Mouse (Mus musculus) intestine, embryonic 15.5 days (tissue): Measurements from ENCODE around the gene Itgb6. TPM values are rescaled to one million over a fixed set of nuclear protein-coding genes. Genes with fewer than 3 reads are reported as not detected.
A peak's percentile ranks its signal among the peaks of the same experiment; 100 is the strongest.

Experiments
- ATAC-seq: fragments of 200-750 bp; cut with Nextera tagmentation; 2 replicates; pipeline ENCODE4 v1.8.0; 2017; ENCODE audit warnings: moderate TSS enrichment, moderate library complexity
- H3K27ac ChIP-seq: fragments of 300-500 bp; sonication (generic); 2 replicates; pipeline ENCODE4 v1.5.1; 2015; ENCODE audit warnings: mild to moderate bottlenecking, inconsistent platforms
- H3K27me3 ChIP-seq: fragments of 300-500 bp; sonication (generic); replicated peaks from 2 replicates; pipeline ENCODE4 v1.6.1; 2015; ENCODE audit warnings: inconsistent platforms
- H3K36me3 ChIP-seq: fragments of 300-500 bp; sonication (generic); 2 replicates; pipeline ENCODE4 v1.6.1; 2015; ENCODE audit warnings: inconsistent platforms
- H3K4me1 ChIP-seq: fragments of 300-500 bp; sonication (generic); replicated peaks from 2 replicates; pipeline ENCODE4 v1.6.1; 2015; ENCODE audit warnings: inconsistent platforms
- H3K4me2 ChIP-seq: fragments of 300-500 bp; sonication (generic); replicated peaks from 2 replicates; pipeline ENCODE4 v1.6.1; 2015; ENCODE audit warnings: mild to moderate bottlenecking, inconsistent platforms
- H3K4me3 ChIP-seq: fragments of 300-500 bp; sonication (generic); replicated peaks from 2 replicates; pipeline ENCODE4 v1.5.1; 2015; ENCODE audit warnings: inconsistent platforms
- H3K9ac ChIP-seq: fragments of 300-500 bp; sonication (generic); 2 replicates; pipeline ENCODE4 v1.6.1; 2015; ENCODE audit warnings: inconsistent platforms
- H3K9me3 ChIP-seq: fragments of 300-500 bp; sonication (generic); 2 replicates; pipeline ENCODE4 v1.6.1; 2016; ENCODE audit warnings: inconsistent platforms
- WGBS: fragments of 180-500 bp; shearing (Covaris S2); methylation state at CpG from one replicate; pipeline ENCODE4 v1.1.7; 2015; 5-methylcytosine and 5-hydroxymethylcytosine counted together
- polyA plus RNA-seq: library from polyadenylated mRNA; unstranded; fragments of >200 nt; fragmentation: Nextera tagmentation; extraction: Ambion mirVana; gene quantifications from 2 replicates; pipeline ENCODE4 v1.2.1, GENCODE M21; 2015

The Itgb6 gene
- polyA plus RNA-seq, 1 experiment from 2014 or later, result 9.0 TPM

DNA sequence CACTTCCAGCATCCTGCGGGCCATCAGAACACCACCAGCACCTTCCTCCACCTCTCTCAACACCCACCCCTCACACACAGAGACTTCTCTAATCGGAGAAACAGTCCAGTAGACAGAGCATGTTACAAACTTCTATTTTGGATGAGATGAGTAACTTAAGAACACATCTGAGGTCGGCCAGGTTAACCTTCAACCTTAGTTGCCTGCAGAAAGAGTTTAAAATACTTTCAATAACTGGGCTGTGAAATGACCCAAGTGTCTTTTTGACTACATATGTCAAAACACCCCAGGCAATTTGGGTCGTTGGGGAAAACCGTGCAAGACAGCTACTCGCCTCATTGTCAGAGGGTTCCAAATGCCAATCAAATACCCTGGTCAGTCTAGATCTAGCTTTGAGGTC is 10.0 kb downstream of the Itgb6 start:
- no peak overlapping the region for H3K27ac ChIP-seq
- WGBS, result 78% methylated on average over 6 of the region's 6 CpGs
- H3K9ac ChIP-seq, result no peak overlapping the region
- H3K4me1 ChIP-seq, result peaks cover 8% of the 10 kb centered on the region; the same call in 1 of the 2 replicates
- H3K9me3 ChIP-seq, result no peaks in the 10 kb centered on the region
- no peak overlapping the region for H3K4me3 ChIP-seq
- no peaks in the 10 kb centered on the region for H3K27me3 ChIP-seq
- no peaks in the 10 kb centered on the region for H3K36me3 ChIP-seq
- no peak for ATAC-seq
- no peak overlapping the region for H3K4me2 ChIP-seq

DNA sequence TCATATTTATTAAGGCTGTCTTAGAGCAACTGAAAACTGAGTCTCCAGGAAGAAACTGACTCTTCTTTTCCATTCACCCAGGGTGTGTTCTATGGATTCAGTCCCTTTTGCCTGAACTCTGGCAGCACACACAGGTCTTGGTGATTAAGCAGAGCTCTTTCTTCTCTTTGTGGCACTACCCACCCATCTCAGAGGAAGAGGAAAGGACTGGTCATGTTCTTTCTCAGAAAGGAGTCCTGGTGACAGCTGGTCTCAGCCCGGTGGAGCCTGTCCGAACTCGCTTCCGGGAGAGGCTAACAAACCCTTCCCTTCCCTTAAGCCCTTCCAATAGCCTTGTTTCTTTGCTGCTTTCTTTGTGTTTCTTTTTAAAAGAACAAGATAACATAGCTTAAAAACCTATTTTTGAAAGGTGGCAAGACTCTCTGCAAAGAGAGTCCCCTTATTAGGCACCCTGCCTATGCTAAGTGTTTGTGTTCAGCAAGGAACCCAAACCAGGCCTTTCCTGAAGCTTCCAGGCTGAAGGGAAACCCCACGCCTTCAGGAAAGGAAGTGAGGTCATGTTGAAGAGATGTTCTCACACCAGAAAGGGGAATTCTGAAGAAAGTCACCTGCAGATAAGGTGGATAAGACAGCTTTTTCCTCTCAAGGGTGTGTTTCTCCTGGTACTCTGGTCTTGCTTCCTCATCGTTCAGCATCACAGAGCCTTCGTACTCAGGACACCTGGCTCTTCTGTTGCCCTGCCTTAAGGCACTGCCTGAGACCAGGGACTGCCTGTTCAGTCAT is 11.2 kb downstream of the Itgb6 start:
- no peak for ATAC-seq
- H3K9ac ChIP-seq, result no peak overlapping the region
- H3K9me3 ChIP-seq, result no peaks in the 10 kb centered on the region
- H3K4me2 ChIP-seq, result no peak overlapping the region
- no peak overlapping the region for H3K4me3 ChIP-seq
- no peak overlapping the region for H3K27ac ChIP-seq
- no peaks in the 10 kb centered on the region for H3K36me3 ChIP-seq
- 75% methylated on average over 7 of the region's 7 CpGs for WGBS
- peaks cover 4% of the 10 kb centered on the region; the same call in 1 of the 2 replicates for H3K4me1 ChIP-seq
- H3K27me3 ChIP-seq, result no peaks in the 10 kb centered on the region

DNA sequence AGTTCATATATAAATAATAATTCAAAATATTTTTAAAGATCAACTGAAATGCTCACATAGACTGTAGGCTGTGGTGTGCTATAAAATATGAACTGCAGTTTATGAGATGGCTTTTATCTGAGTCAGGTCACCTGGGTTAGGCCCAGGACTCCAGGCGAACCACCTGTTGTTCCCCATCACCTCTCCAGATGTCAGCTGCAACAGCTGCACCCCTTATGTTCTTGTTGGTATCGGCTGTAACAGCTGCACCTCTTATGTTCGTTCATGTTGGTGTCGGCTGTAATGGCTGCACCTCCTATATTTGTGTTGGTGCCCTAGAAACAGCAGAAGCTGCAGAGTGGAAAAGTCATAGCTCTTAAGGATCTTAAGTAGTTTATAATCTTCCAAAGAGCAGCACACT is 12.1 kb downstream of the Itgb6 start:
- Histone ChIP-seq H3K4me2 (no peak overlapping the region), H3K36me3 (no peaks in the 10 kb centered on the region), H3K27ac (no peak overlapping the region), H3K9ac (no peak overlapping the region), H3K27me3 (no peaks in the 10 kb centered on the region), H3K4me3 (no peak overlapping the region), H3K9me3 (no peaks in the 10 kb centered on the region), H3K4me1 (peaks cover 4% of the 10 kb centered on the region; the same call in 1 of the 2 replicates)
- no peak for ATAC-seq
- 80% methylated on average over 4 of the region's 4 CpGs for WGBS

DNA sequence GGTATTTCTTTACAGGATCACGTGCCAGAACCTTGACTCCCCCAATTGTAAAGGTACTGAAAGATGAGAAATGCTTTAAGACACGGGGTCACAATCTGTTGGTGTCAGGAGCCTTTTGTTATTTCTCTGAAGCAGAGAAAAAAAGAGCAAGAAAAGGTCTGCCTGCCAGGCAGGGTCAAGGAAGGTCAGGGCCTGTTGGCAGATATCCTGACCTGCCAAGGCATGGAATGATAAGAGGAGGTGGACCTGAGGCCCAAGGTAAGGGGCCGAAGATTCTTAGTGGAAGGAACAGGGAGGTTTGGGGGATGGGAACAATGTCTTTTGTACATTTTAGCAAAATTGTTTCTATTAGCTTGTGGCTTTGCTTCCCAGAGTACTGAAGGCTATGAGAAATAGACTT is 13.8 kb downstream of the Itgb6 start:
- Histone ChIP-seq H3K27me3 (no peaks in the 10 kb centered on the region), H3K27ac (no peak overlapping the region), H3K4me3 (no peak overlapping the region), H3K36me3 (no peaks in the 10 kb centered on the region), H3K9ac (no peak overlapping the region), H3K4me2 (no peak overlapping the region), H3K9me3 (no peaks in the 10 kb centered on the region), H3K4me1 (no peaks in the 10 kb centered on the region; the same call in 1 of the 2 replicates)
- WGBS, result 32% methylated on average over 3 of the region's 3 CpGs
- no peak for ATAC-seq

DNA sequence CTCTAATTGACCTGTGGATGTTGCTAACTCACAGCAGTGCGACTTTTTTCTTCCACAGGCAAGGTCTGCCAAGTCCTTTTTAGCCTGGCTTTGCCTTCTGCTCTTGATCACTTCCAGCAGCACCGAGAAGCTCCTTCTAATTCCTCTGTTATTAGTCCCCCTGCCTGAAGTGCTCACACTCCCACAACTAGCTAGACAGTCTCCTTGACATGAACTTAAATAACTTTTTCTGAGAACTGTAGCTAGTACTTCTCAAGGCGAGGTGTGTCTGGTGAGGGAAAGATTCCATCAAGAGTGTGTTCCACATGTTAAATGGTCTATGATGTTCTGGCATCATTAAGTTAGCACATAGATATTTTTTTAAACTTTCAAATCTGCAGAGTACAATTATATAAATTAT is 15.6 kb downstream of the Itgb6 start:
- Histone ChIP-seq H3K36me3 (no peaks in the 10 kb centered on the region), H3K4me2 (no peak overlapping the region), H3K27ac (no peak overlapping the region), H3K9ac (no peak overlapping the region), H3K4me1 (peaks cover 3% of the 10 kb centered on the region; the same call in 1 of the 2 replicates), H3K27me3 (no peaks in the 10 kb centered on the region), H3K4me3 (no peak overlapping the region), H3K9me3 (no peaks in the 10 kb centered on the region)
- 73% methylated on average over 3 of the region's 3 CpGs for WGBS
- ATAC-seq, result no peak

DNA sequence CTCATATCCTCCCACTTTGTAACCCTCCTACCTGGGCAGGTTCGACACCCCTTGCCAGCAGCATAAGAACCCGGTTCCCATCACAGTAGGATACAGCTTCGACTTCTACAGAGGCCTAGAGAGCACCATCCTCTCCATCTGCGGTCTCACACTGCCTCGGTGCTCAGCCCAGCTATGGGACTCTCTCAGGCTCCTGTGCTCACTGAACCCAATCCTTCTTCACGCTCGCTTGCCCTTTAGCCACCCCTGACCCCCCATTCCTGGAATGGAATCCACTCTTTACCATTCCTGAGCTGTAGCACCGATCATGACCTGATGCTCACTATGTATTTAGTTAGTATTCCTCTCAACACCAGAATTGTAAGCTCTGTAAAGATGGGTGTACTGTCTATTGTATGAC is 17.0 kb downstream of the Itgb6 start:
- no peak overlapping the region for H3K27ac ChIP-seq
- no peaks in the 10 kb centered on the region for H3K9me3 ChIP-seq
- ATAC-seq, result no peak
- 94% methylated on average over 8 of the region's 8 CpGs for WGBS
- H3K4me1 ChIP-seq, result peaks cover 3% of the 10 kb centered on the region; the same call in 1 of the 2 replicates
- no peaks in the 10 kb centered on the region for H3K36me3 ChIP-seq
- no peak overlapping the region for H3K9ac ChIP-seq
- H3K4me3 ChIP-seq, result no peak overlapping the region
- H3K4me2 ChIP-seq, result no peak overlapping the region
- no peaks in the 10 kb centered on the region for H3K27me3 ChIP-seq

DNA sequence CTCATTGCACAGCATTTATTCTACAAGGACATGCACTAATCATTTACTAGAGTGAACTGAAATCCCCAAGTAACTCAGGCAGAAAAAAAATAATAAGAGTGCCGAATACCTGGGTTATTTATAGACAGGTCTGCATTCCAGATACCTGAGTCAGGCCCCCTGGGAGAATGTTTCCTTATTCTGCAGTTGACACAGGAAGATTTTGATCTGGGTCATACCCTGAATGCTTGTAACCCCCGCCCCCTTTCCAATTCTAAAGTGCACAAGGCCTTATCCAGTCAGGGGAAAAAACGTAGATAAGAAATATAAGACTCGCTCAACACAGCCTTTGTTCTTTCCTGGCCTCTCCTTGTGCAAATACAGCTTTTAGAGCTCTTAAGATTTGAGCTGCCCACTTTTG is 19.1 kb downstream of the Itgb6 start:
- no peak overlapping the region for H3K4me2 ChIP-seq
- no peaks in the 10 kb centered on the region for H3K27me3 ChIP-seq
- H3K9ac ChIP-seq, result no peak overlapping the region
- 47% methylated on average over 4 of the region's 4 CpGs for WGBS
- H3K4me1 ChIP-seq, result peaks cover 8% of the 10 kb centered on the region
- no peaks in the 10 kb centered on the region for H3K36me3 ChIP-seq
- no peaks in the 10 kb centered on the region for H3K9me3 ChIP-seq
- peak overlapping the region; percentile 48; the same call in 1 of the 2 replicates for H3K27ac ChIP-seq
- peak; percentile 97 for ATAC-seq
- H3K4me3 ChIP-seq, result no peak overlapping the region

DNA sequence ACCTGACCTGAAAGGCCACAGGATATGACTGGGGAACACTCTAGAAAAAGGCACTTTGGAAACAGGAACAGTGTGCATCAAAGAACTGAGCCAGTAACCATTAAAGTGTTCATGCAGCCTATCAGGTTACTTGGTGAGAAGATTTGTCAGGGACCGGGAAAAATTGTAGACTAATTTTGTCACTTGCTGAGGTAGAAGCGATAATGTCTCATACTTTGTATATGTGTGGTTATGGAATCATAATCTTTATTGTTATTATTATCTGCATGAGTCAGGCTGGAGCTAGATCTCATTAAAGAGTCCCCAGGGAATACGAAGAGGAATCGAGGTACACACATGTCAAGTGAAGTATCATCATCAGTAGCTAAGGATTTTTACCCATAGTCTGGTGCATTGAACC is 21.5 kb downstream of the Itgb6 start:
- WGBS, result 85% methylated on average over 4 of the region's 4 CpGs

DNA sequence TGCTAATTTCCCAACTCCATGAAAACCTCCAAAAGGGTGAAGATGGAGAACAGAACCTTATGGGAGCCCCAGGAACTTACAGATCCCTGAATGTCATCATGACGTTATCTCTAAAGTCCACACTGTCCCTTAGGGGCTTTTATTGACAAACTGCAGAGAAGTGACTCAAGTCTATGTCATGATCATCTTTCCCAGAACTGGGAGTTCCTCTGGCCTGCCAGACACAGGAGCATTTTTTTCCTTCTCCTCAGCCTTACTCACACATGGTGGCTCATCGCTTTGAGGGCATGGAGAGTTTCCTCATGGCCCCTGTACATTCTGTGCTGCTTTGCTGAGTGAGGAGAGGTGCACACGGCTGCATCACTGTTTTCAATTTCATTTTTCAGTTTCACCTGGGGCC is 22.4 kb downstream of the Itgb6 start:
- Histone ChIP-seq H3K9me3 (no peaks in the 10 kb centered on the region), H3K4me1 (peaks cover 29% of the 10 kb centered on the region), H3K4me2 (no peak overlapping the region), H3K9ac (no peak overlapping the region), H3K27me3 (no peaks in the 10 kb centered on the region), H3K27ac (no peak overlapping the region), H3K4me3 (no peak overlapping the region), H3K36me3 (no peaks in the 10 kb centered on the region)
- 77% methylated on average over 3 of the region's 3 CpGs for WGBS
- no peak for ATAC-seq

More for the DNA sequence above, 21.5 kb downstream of the Itgb6 start:
- Histone ChIP-seq H3K4me3 (no peak overlapping the region), H3K4me2 (no peak overlapping the region), H3K4me1 (peaks cover 22% of the 10 kb centered on the region), H3K27me3 (no peaks in the 10 kb centered on the region), H3K36me3 (no peaks in the 10 kb centered on the region), H3K9me3 (no peaks in the 10 kb centered on the region), H3K27ac (no peak overlapping the region), H3K9ac (no peak overlapping the region)
- ATAC-seq, result no peak

DNA sequence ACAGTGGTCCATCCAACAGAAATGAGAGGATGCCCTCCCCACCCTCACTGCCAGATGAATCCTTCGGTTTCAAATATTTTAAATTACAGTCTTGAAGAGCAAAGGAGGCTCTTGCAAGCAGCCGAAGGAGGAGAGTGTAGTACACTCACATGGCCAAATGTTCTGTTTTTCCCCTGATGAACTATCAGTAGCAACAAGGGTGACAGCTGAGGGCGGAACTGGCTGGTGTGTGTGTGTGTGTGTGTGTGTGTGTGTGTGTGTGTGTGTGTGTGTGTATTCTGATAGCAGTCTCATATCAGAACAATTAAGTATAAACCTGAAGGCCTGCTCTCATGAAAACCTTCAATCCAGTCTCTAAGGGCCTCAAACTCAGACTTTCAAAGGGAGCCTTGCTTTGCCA is 22.9 kb downstream of the Itgb6 start:
- no peaks in the 10 kb centered on the region for H3K9me3 ChIP-seq
- no peak overlapping the region for H3K27ac ChIP-seq
- H3K4me3 ChIP-seq, result no peak overlapping the region
- H3K4me2 ChIP-seq, result no peak overlapping the region
- no peaks in the 10 kb centered on the region for H3K36me3 ChIP-seq
- WGBS, result 74% methylated on average over 3 of the region's 3 CpGs
- no peak overlapping the region for H3K9ac ChIP-seq
- ATAC-seq, result no peak
- H3K27me3 ChIP-seq, result no peaks in the 10 kb centered on the region
- H3K4me1 ChIP-seq, result peaks cover 31% of the 10 kb centered on the region

DNA sequence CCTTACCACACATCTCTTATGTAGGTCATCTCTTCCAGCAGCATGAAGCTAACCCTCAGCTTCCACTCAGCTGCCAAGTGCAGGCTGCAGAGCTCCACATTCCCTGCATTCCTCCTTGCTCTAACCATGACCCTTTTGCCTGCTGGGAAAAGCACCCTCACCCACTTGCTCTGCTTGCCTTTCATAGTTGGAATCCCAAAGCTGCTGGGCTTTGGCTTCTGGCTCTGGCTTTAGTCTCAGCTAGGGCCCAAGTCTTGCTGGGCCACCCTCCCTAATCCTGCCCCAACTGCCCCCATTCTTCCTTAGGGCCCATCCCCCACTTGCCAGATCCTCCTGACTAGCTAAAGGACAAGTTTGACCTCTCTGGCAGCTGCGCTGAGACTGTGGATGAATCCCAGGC is 24.3 kb downstream of the Itgb6 start:
- 27% methylated on average over 1 of the region's 1 CpGs for WGBS
- Histone ChIP-seq H3K27ac (peak overlapping the region; percentile 23; the same call in 1 of the 2 replicates), H3K36me3 (no peaks in the 10 kb centered on the region), H3K4me3 (no peak overlapping the region), H3K4me1 (peaks cover 31% of the 10 kb centered on the region), H3K27me3 (no peaks in the 10 kb centered on the region), H3K9me3 (no peaks in the 10 kb centered on the region), H3K4me2 (no peak overlapping the region), H3K9ac (no peak overlapping the region)
- ATAC-seq, result no peak

DNA sequence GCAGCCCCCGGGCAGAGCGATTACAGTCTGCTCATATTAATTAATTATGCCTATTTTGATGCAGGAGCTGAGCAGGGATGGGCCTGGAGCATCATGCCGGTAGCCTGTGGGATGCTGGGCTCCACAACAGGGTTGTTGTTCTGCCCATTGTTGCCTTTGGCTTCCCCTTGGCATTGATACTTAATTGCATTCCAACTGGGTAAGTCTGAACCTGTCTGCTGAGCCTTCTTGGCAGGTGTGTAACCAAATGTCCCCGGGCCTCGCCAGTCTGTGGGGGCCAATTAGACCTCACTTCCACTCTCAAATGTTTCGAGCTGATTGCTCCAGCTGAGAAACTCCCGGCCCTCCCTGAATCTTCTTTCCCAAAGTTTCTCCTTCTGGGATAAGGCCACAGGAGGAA is 24.9 kb downstream of the Itgb6 start:
- H3K27ac ChIP-seq, result no peak overlapping the region
- WGBS, result 76% methylated on average over 7 of the region's 7 CpGs

DNA sequence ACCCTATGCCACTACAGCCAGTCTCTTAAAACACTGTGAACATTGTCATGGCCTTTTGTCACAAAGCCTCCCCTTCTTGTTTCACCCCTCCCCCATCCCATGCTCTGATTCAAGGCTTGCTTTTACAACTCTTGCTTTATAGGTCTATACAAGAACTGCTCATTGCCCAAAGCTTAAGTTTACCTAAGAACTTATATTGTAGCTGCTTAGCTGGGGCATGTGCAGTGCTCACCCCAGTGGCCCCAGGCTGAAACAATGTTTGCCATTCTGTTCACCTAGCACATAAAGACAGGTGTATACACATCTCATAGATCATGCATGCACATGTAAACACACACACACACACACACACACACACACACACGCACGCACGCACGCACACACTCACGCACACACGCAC is 25.9 kb downstream of the Itgb6 start:
- peak; percentile 68 for ATAC-seq
- no peaks in the 10 kb centered on the region for H3K9me3 ChIP-seq
- H3K36me3 ChIP-seq, result no peaks in the 10 kb centered on the region
- 0 out of 2 replicates have a peak overlapping the region, but pooled peaks have one; percentile 29 for H3K27ac ChIP-seq
- WGBS, result 88% methylated on average over 6 of the region's 6 CpGs
- no peak overlapping the region for H3K4me2 ChIP-seq
- no peaks in the 10 kb centered on the region for H3K27me3 ChIP-seq
- H3K4me3 ChIP-seq, result no peak overlapping the region
- H3K4me1 ChIP-seq, result peaks cover 28% of the 10 kb centered on the region
- H3K9ac ChIP-seq, result no peak overlapping the region

More for the DNA sequence above, 24.9 kb downstream of the Itgb6 start:
- no peak for ATAC-seq
- Histone ChIP-seq H3K9ac (no peak overlapping the region), H3K27me3 (no peaks in the 10 kb centered on the region), H3K36me3 (no peaks in the 10 kb centered on the region), H3K4me2 (no peak overlapping the region), H3K4me1 (peaks cover 28% of the 10 kb centered on the region), H3K9me3 (no peaks in the 10 kb centered on the region), H3K4me3 (no peak overlapping the region)
